Mouse (Mus musculus): ENCODE results near the gene Ppa1. TPM values are rescaled to one million over a fixed set of nuclear protein-coding genes. Genes with fewer than 3 reads are reported as not detected.

The Ppa1 gene
- polyA plus RNA-seq, 1 experiment from 2014 or later = 247 TPM

DNA sequence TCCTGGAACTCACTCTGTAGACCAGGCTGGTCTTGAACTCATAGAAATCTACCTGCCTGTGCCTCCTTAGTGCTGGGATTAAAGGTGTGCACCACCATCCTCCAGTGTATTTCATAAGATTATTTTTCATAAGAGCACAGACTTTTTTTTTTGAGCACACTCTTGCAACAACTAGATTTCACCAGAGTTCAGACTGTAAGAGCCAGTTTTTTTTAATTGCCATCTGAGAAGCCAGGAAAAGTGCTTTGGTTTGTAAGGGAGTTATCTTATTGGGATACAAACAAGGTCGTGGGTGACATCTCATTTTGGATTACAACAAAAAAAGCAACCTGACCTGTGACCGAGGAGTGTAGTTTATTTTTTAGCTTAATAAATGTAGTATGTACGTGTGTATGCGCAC, 5.8 kb downstream of the Ppa1 start:
- H3K27ac ChIP-seq (replicated peaks) = no peak overlapping the region
- H3K36me3 ChIP-seq = peaks cover 34% of the 10 kb centered on the region
- no peaks in the 10 kb centered on the region for H3K27me3 ChIP-seq
- 91% methylated on average over 4 of the region's 4 CpGs for WGBS
- H3K4me1 ChIP-seq = peaks cover 9% of the 10 kb centered on the region
- no peak overlapping the region for H3K4me2 ChIP-seq (replicated peaks)
- H3K9ac ChIP-seq (replicated peaks) = no peak overlapping the region
- ATAC-seq (ENCODE audit: low FRiP score, low read depth) = no peak
- H3K9me3 ChIP-seq = no peaks in the 10 kb centered on the region
- no peak overlapping the region for H3K4me3 ChIP-seq

DNA sequence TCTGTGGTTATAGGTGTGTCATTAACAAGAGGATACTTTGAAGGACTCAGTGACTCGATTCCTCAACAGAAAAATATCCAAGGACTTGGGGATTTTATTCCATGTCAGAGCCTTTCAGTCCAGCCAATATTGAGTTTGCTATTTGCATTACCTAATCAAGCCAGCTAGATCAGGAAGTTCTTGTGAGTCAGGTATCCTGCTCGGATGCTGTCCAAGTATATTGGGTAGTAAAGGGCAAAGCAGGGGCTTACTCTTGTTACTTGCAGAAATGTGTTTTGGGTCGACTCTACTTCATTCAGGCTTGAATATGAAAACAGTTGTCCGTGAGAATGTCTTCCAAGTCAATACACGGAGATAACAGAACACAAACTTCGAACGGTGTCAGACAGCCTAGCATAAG, 6.3 kb downstream of the Ppa1 start:
- WGBS = 94% methylated on average over 7 of the region's 7 CpGs
- H3K4me2 ChIP-seq (replicated peaks) = no peak overlapping the region
- peaks cover 4% of the 10 kb centered on the region; the same call in 1 of the 2 replicates for H3K4me1 ChIP-seq
- peaks cover 37% of the 10 kb centered on the region for H3K36me3 ChIP-seq
- H3K27me3 ChIP-seq = no peaks in the 10 kb centered on the region
- ATAC-seq (ENCODE audit: low FRiP score, low read depth) = no peak
- no peak overlapping the region for H3K9ac ChIP-seq (replicated peaks)
- H3K9me3 ChIP-seq = no peaks in the 10 kb centered on the region
- H3K4me3 ChIP-seq = no peak overlapping the region
- H3K27ac ChIP-seq (replicated peaks) = no peak overlapping the region

DNA sequence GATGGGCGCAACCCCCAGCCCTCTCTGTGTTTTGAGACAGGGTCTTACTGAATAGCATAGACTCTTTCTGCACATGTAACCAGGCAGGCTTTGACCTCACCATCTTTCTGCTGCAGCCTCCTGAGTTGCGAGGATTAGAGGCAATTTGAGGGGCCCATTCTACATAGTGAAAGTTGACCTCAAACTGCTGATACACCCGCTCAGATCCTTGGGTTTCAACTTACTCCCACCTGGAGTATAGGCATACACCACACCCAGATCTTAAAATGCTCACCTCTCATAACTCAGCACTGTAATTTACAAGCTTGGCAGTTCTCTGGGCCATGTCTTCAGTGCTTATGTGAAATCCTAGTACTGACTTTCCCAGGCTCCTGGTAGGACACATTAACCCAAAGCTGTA, 6.8 kb downstream of the Ppa1 start:
- Histone ChIP-seq H3K9me3 (no peaks in the 10 kb centered on the region), H3K27ac (replicated peaks) (no peak overlapping the region), H3K27me3 (no peaks in the 10 kb centered on the region), H3K9ac (replicated peaks) (no peak overlapping the region), H3K4me2 (replicated peaks) (no peak overlapping the region), H3K36me3 (peaks cover 42% of the 10 kb centered on the region), H3K4me1 (peaks cover 4% of the 10 kb centered on the region; the same call in 1 of the 2 replicates), H3K4me3 (no peak overlapping the region)
- ATAC-seq (ENCODE audit: low FRiP score, low read depth) = no peak
- WGBS = 97% methylated on average over 3 of the region's 3 CpGs

DNA sequence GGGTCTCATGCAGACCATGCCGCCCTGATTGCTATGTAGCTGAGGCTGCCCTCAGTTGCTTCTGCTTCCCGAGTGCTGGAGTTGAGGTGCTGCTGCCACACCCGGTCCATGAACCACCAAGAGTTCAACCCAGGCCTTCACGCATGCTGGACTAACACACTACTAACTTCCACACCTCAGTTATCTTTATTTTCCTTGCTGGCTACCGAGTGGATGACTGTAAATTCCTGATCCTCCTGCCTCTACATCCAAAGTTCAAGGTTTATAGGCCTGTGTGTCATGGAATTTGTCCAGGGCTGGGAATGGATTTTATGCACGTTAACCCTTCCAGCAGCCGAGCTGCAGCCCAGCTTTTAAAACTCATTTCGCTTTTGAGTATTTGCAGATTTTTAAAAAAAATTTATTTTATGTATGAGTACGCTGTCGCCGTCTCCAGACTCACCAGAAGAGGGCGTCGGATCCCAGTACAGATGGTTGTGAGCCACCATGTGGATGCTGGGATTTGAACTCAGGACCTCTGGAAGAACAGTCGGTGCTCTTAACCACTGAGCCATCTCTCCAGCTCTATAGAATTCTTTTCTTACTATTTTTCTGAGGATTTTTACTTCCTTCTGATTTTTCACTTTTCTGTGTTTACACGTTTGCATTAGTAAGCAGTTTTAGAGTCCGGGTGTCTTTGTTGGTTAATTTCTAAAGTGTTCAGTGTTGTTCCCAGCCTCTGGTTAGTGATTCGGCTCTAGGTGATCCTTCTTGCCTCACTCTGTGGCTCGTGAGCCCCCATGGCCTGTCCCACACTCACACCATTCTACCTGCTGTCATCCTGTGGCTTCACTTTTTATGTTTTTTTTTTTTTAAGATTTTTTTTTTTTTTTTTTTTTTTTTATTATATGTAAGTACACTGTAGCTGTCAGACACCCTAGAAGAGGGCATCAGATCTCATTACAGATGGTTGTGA, 8.9 kb downstream of the Ppa1 start:
- H3K36me3 ChIP-seq = peaks cover 46% of the 10 kb centered on the region
- H3K4me1 ChIP-seq = no peaks in the 10 kb centered on the region
- WGBS = 91% methylated on average over 18 of the region's 18 CpGs

DNA sequence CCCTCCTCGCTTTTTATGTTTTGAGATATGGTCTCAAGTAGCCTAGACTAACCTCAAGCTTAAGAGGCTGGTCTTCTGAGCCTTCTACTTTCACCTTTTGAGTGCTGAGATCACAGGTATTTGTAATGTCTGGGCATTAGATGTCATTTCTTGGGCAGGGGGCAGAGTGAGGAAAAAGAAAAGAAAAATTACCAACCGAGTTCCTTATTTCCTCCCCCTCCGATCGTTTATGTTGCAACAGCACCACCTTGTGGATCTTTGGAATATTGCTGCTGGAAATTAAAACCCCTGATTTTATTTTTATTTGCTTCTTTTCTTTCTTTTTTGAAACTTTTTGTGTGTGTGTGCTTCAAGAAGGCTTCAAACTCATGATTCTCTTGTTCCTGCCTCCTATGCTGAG, 9.6 kb downstream of the Ppa1 start:
- 31% methylated on average over 4 of the region's 4 CpGs for WGBS
- H3K36me3 ChIP-seq = peaks cover 47% of the 10 kb centered on the region

More for the DNA sequence above, 8.9 kb downstream of the Ppa1 start:
- Histone ChIP-seq H3K4me2 (replicated peaks) (no peak overlapping the region), H3K27me3 (no peaks in the 10 kb centered on the region), H3K27ac (replicated peaks) (no peak overlapping the region), H3K4me3 (no peak overlapping the region), H3K9me3 (no peaks in the 10 kb centered on the region), H3K9ac (replicated peaks) (no peak overlapping the region)
- no peak for ATAC-seq (ENCODE audit: low FRiP score, low read depth)

DNA sequence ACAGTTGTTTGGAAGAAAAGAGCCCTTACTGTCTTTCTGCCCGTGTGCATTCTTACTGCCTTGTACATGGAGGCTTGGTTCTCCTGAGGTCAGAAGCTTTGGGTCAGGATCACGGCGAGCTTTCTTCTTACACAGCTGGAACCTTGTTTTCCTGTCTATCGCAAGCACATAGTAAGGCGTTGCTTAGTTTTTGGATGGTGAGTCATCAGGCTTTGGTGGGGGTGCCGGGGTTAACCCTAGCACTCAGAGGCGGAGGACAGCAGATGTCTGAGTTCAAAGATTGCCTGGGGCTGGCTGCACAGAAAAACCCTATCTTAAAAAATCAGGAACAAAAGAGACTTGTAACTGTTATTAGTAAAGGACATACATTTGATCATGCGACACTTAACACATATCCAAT, 13.5 kb downstream of the Ppa1 start:
- no peak overlapping the region for H3K4me3 ChIP-seq
- H3K36me3 ChIP-seq = peaks cover 52% of the 10 kb centered on the region
- no peaks in the 10 kb centered on the region for H3K4me1 ChIP-seq
- no peak for ATAC-seq (ENCODE audit: low FRiP score, low read depth)
- H3K4me2 ChIP-seq (replicated peaks) = no peak overlapping the region
- no peak overlapping the region for H3K9ac ChIP-seq (replicated peaks)
- no peaks in the 10 kb centered on the region for H3K9me3 ChIP-seq
- 0 out of 2 replicates have a peak overlapping the region, but pooled peaks have one; percentile 7 for H3K27ac ChIP-seq (replicated peaks)
- no peaks in the 10 kb centered on the region for H3K27me3 ChIP-seq
- 82% methylated on average over 8 of the region's 8 CpGs for WGBS

More for the DNA sequence above, 9.6 kb downstream of the Ppa1 start:
- H3K9me3 ChIP-seq = no peaks in the 10 kb centered on the region
- H3K4me2 ChIP-seq (replicated peaks) = no peak overlapping the region
- no peaks in the 10 kb centered on the region for H3K4me1 ChIP-seq
- ATAC-seq (ENCODE audit: low FRiP score, low read depth) = no peak
- H3K4me3 ChIP-seq = no peak overlapping the region
- H3K27ac ChIP-seq (replicated peaks) = no peak overlapping the region
- H3K9ac ChIP-seq (replicated peaks) = no peak overlapping the region
- no peaks in the 10 kb centered on the region for H3K27me3 ChIP-seq

DNA sequence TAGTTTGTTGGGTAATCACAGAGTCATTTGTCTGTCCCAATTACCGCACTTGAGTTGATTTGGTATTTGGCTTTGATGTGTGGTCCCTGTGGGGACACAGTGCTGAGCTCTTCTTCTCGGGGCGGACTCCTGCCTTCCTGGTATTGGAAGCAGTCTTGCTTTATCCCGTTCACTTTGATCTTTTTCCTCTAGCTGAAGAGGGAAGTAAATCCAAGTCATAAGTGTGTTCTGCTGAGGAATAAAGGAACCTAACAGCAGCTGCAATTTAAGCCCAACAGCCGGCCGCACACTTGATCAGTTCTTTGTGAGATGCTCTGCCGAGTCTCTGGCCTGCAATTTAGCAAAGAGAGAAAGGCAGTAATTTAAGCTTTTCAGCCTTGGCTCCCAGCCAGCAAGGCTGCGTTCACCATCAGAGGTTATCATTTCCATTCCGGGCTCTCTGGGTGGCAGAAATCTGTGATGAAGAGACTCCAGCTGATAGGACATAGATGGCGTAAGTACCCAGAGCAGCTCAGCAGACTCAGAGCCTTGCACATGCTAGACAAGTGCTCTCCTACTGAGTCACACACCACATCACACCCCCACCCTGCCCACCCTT, 14.1 kb downstream of the Ppa1 start:
- 61% methylated on average over 10 of the region's 10 CpGs for WGBS
- no peak for ATAC-seq (ENCODE audit: low FRiP score, low read depth)
- H3K9ac ChIP-seq (replicated peaks) = no peak overlapping the region
- H3K9me3 ChIP-seq = no peaks in the 10 kb centered on the region
- no peak overlapping the region for H3K4me2 ChIP-seq (replicated peaks)
- no peaks in the 10 kb centered on the region for H3K4me1 ChIP-seq
- H3K4me3 ChIP-seq = no peak overlapping the region
- no peaks in the 10 kb centered on the region for H3K27me3 ChIP-seq
- 0 out of 2 replicates have a peak overlapping the region, but pooled peaks have one; percentile 22 for H3K27ac ChIP-seq (replicated peaks)
- peaks cover 57% of the 10 kb centered on the region for H3K36me3 ChIP-seq

DNA sequence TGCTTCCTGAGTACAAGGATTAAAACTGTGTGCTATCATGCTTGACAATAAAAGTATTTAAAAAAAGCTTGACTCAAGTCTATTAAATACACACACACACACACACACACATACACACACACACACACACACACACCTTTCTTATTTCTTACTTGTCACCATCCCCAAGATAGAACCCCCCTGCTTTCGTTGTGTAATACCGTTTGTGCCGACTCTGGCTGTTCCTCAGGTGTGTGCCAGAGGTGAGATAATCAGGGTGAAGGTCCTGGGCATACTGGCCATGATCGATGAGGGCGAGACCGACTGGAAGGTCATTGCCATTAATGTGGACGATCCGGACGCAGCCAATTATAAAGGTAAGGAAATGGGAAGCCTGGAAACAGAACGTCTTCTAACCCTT, 16.8 kb downstream of the Ppa1 start:
- no peak for ATAC-seq (ENCODE audit: low FRiP score, low read depth)
- Histone ChIP-seq H3K4me3 (no peak overlapping the region), H3K27me3 (no peaks in the 10 kb centered on the region), H3K4me1 (no peaks in the 10 kb centered on the region), H3K36me3 (peaks cover 76% of the 10 kb centered on the region), H3K4me2 (replicated peaks) (no peak overlapping the region), H3K27ac (replicated peaks) (no peak overlapping the region), H3K9ac (replicated peaks) (no peak overlapping the region), H3K9me3 (no peaks in the 10 kb centered on the region)
- WGBS = 95% methylated on average over 10 of the region's 10 CpGs

DNA sequence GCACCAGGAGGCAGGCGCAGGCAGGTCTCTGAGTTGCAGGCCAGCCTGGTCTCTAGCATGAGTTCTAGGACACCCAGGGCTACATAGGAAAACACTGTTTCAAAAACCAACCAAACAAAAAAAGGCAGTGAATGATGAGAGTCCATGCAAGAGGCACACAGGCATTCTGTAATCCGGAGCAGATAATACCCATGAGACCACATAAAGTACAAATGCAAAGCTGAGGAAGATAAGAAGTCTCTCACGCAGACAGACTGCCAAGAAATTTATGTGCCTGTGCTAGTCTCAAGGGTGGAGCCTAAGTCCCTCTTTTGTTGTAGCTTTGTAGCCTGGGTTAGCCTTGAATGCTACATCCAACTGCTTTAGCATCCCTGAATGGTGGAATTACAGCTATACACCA, 17.3 kb downstream of the Ppa1 start:
- WGBS = 96% methylated on average over 3 of the region's 3 CpGs

DNA sequence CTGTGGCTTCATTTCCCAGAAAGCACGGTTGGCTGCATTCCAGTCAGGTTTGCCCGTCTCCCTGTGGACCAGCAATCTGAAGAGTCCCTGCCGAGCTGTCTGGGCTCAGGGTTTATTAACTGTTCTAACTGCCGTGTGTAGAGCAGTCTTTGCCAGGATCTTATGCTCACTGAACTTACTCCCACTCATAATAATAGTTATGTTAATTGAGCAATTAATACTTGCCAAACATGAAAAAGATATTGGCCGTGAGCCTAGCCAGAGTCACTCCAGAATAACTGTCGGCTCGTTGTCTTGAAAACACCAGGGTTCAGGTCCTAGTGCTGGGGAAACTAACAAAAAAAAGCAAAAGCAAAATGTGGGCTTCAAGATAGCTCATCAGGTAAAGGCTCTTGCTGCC, 20.9 kb downstream of the Ppa1 start:
- H3K4me1 ChIP-seq = no peaks in the 10 kb centered on the region
- no peak overlapping the region for H3K4me2 ChIP-seq (replicated peaks)
- WGBS = 88% methylated on average over 7 of the region's 7 CpGs
- no peak for ATAC-seq (ENCODE audit: low FRiP score, low read depth)
- H3K36me3 ChIP-seq = peaks cover 84% of the 10 kb centered on the region
- no peaks in the 10 kb centered on the region for H3K27me3 ChIP-seq
- H3K4me3 ChIP-seq = no peak overlapping the region
- no peak overlapping the region for H3K9ac ChIP-seq (replicated peaks)
- H3K27ac ChIP-seq (replicated peaks) = no peak overlapping the region
- H3K9me3 ChIP-seq = no peaks in the 10 kb centered on the region

More for the DNA sequence above, 17.3 kb downstream of the Ppa1 start:
- no peak overlapping the region for H3K27ac ChIP-seq (replicated peaks)
- H3K9ac ChIP-seq (replicated peaks) = no peak overlapping the region
- no peak overlapping the region for H3K4me2 ChIP-seq (replicated peaks)
- no peaks in the 10 kb centered on the region for H3K27me3 ChIP-seq
- peaks cover 79% of the 10 kb centered on the region for H3K36me3 ChIP-seq
- H3K9me3 ChIP-seq = no peaks in the 10 kb centered on the region
- no peak for ATAC-seq (ENCODE audit: low FRiP score, low read depth)
- no peak overlapping the region for H3K4me3 ChIP-seq
- H3K4me1 ChIP-seq = no peaks in the 10 kb centered on the region

DNA sequence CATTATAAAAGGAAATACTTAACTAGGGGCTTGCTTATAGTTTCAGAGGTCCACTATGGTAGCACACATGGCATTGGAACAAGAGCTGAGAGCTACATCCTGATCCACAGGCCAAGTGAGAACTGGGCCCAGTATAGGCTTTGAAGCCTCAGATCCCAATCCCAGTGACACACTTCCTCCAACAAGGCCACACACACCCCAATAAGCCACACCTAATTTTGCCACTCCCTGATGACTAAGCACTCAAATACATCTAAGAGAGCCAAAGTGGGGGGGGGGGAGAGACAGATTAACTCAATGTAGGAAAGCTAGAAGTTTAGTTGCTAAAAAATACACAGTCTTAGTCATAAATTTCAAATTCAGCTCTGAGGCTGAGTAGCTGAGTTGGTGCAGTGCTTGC, 21.5 kb downstream of the Ppa1 start:
- Histone ChIP-seq H3K9ac (replicated peaks) (no peak overlapping the region), H3K27me3 (no peaks in the 10 kb centered on the region), H3K4me2 (replicated peaks) (no peak overlapping the region), H3K27ac (replicated peaks) (no peak overlapping the region), H3K9me3 (no peaks in the 10 kb centered on the region), H3K36me3 (peaks cover 83% of the 10 kb centered on the region), H3K4me3 (no peak overlapping the region), H3K4me1 (no peaks in the 10 kb centered on the region)
- ATAC-seq (ENCODE audit: low FRiP score, low read depth) = no peak

DNA sequence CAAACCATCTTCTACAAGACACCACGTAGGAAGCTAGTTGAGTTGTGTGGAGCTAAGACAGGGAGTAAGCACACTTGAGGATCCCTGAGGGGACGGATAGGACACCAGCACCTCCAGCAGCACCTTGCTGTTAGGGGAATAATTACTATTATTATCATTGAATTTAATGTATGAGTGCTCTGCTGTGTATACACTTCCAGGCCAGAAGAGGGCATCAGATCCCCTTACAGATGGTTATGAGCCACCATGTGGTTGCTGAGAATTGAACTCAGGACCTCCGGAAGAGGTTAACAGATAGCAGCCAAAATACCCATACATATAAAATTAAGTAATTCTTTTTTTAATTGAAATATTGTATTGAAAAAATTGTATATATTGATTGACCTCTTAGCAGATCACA, 22.4 kb downstream of the Ppa1 start:
- Histone ChIP-seq H3K9me3 (no peaks in the 10 kb centered on the region), H3K9ac (replicated peaks) (no peak overlapping the region), H3K27ac (replicated peaks) (no peak overlapping the region), H3K4me3 (no peak overlapping the region), H3K27me3 (no peaks in the 10 kb centered on the region), H3K4me1 (no peaks in the 10 kb centered on the region), H3K36me3 (peaks cover 82% of the 10 kb centered on the region), H3K4me2 (replicated peaks) (no peak overlapping the region)
- 94% methylated on average over 3 of the region's 3 CpGs for WGBS
- no peak for ATAC-seq (ENCODE audit: low FRiP score, low read depth)

Data from midbrain, embryonic 12.5 days (tissue).